16 mouse cellular contexts compared by ENCODE assay signal in the genomic region with DNA sequence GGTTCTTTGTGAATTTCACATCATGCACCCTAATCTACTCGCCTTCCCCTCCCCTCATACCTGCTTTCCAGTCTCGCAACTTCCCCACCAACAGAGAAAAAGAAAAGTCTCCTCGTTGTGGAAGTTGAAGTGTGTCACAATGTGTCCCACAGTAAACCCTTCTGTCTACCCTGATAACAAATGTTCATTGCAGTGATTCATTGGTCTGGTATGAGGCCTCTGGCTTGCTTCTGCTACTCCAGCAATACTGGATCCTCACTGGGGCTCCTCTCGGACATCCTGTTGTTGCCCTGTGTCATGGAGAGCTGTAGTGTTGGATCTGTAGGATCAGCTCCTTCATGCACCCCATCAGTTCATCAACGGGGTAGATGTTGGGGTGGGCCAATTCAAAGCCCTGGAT. TPM values are rescaled to one million over a fixed set of nuclear protein-coding genes. Genes with fewer than 3 reads are reported as not detected.
DNase-seq lines count a peak whose midpoint lies in the region; ATAC-seq and TF ChIP-seq lines count a peak whose summit lies in the region.
"Had no signal": no experiment of that assay in that cellular context is flagged by ENCODE, and none has a peak within 500 bp of the region (broad histone marks: within the 10 kb centered on the region; RNA-seq: fewer than 3 reads in every experiment).

No protein-coding gene starts in this region.

- H3K36me3 ChIP-seq in heart, postnatal 0 days (replicated peaks; ENCODE audit: control insufficient read depth, insufficient read depth, low read length) = no peaks in the 10 kb centered on the region
- no peaks in the 10 kb centered on the region for H3K36me3 ChIP-seq in forebrain, embryonic 13.5 days (ENCODE audit: poor library complexity, severe bottlenecking)
- H3K36me3 ChIP-seq: limb, embryonic 15.5 days; lung, embryonic 15.5 days; midbrain, embryonic 12.5 days had no signal

- H3K4me2 ChIP-seq in heart, postnatal 0 days (ENCODE audit: low read depth, low read length) = no peak overlapping the region
- H3K4me2 ChIP-seq in forebrain, embryonic 13.5 days = no peak overlapping the region
- H3K4me2 ChIP-seq: limb, embryonic 15.5 days; lung, embryonic 15.5 days; midbrain, embryonic 12.5 days had no signal

- DNase-seq in adrenal gland, postnatal 14 days = peak; percentile 52
- DNase-seq in adrenal gland, postnatal 4 days (ENCODE audit: low spot score in 2 of 2) = no peak
- DNase-seq in urinary bladder, postnatal 36 days (ENCODE audit: low spot score in 2 of 2) = peak; percentile 24 to 26
- no peak for DNase-seq in urinary bladder, adult 2 months (ENCODE audit: low spot score)
- peak; percentile 45 for DNase-seq in heart, postnatal 0 days (ENCODE audit: low spot score)
- DNase-seq in T-cell, adult 2 months (ENCODE audit: low spot score) = no peak
- DNase-seq in layer of hippocampus, postnatal 14 days (ENCODE audit: low spot score in 2 of 2) = no peak
- DNase-seq: cerebellum, postnatal 10 days; embryo, embryonic 11 days; forebrain, postnatal 0 days; retina, postnatal 1 day had no signal

- H3K9ac ChIP-seq in heart, postnatal 0 days (replicated peaks; ENCODE audit: low read depth, low read length) = no peak overlapping the region
- no peak overlapping the region for H3K9ac ChIP-seq in forebrain, embryonic 13.5 days
- H3K9ac ChIP-seq: forebrain, postnatal 0 days; limb, embryonic 15.5 days; lung, embryonic 15.5 days; midbrain, embryonic 12.5 days had no signal

- no peak overlapping the region for H3K4me3 ChIP-seq in heart, postnatal 0 days (ENCODE audit: low read depth, low read length)
- H3K4me3 ChIP-seq in forebrain, embryonic 13.5 days = no peak overlapping the region
- H3K4me3 ChIP-seq: limb, embryonic 15.5 days; lung, embryonic 15.5 days; midbrain, embryonic 12.5 days had no signal

- peak; percentile 58 for ATAC-seq in heart, postnatal 0 days (ENCODE audit: insufficient read depth, low read depth)
- no peak for ATAC-seq in forebrain, embryonic 13.5 days
- ATAC-seq: forebrain, postnatal 0 days; inflammation-experienced regulatory T-cells, adult 6 months had no signal

- no peak for TF ChIP-seq EP300 in heart, postnatal 0 days (IDR thresholded peaks at IDR 0.05; ENCODE audit: low read depth)

- peak overlapping the region; percentile 63 for H3K27ac ChIP-seq in heart, postnatal 0 days (ENCODE audit: low read depth)
- H3K27ac ChIP-seq in forebrain, embryonic 13.5 days = no peak overlapping the region
- H3K27ac ChIP-seq: limb, embryonic 15.5 days; lung, embryonic 15.5 days; midbrain, embryonic 12.5 days had no signal

- no peaks in the 10 kb centered on the region for H3K27me3 ChIP-seq in heart, postnatal 0 days (ENCODE audit: control insufficient read depth, insufficient read depth, low read length)
- H3K27me3 ChIP-seq in forebrain, embryonic 13.5 days = no peaks in the 10 kb centered on the region
- H3K27me3 ChIP-seq: limb, embryonic 15.5 days; lung, embryonic 15.5 days; midbrain, embryonic 12.5 days had no signal

- WGBS in heart, postnatal 0 days = 40% methylated on average over 5 of the region's 5 CpGs
- WGBS in forebrain, embryonic 13.5 days = 88% methylated on average over 5 of the region's 5 CpGs

- H3K4me1 ChIP-seq in heart, postnatal 0 days (ENCODE audit: control insufficient read depth, insufficient read depth) = peaks cover 14% of the 10 kb centered on the region
- peaks cover 10% of the 10 kb centered on the region for H3K4me1 ChIP-seq in forebrain, embryonic 13.5 days

- no peaks in the 10 kb centered on the region; the same call in 1 of the 2 replicates for H3K9me3 ChIP-seq in heart, postnatal 0 days (replicated peaks; ENCODE audit: control insufficient read depth, low read length)
- peaks cover 2% of the 10 kb centered on the region; the same call in 1 of the 2 replicates for H3K9me3 ChIP-seq in forebrain, embryonic 13.5 days (replicated peaks)
- H3K9me3 ChIP-seq: limb, embryonic 15.5 days; lung, embryonic 15.5 days; midbrain, embryonic 12.5 days had no signal

- no peak for TF ChIP-seq CTCF in heart, postnatal 0 days (IDR thresholded peaks at IDR 0.05; ENCODE audit: low read depth)

RNA-seq across cellular contexts. Expression of a gene that starts 40.0 kb away (rescaled TPM):
- 0.37 and 0.49 TPM in 2 replicates for total RNA-seq in adrenal gland, postnatal 14 days (2021)
- 1 to 10 TPM; 1.2 to 1.5 TPM for total RNA-seq in adrenal gland, postnatal 4 days (2021)
- 34.8 and 49.5 TPM in 2 replicates for polyA plus RNA-seq in urinary bladder, adult 2 months (2012; rRNA removed)
- total RNA-seq in heart, postnatal 0 days (2014; rRNA removed; ENCODE audit: low replicate concordance) = 0.23 and 2.3 TPM in 2 replicates
- polyA plus RNA-seq in heart, postnatal 0 days (2015; fragmentation: Nextera tagmentation; extraction: Ambion mirVana) = 0.26 and 0.40 TPM in 2 replicates
- total RNA-seq in layer of hippocampus, postnatal 14 days (2021) = 1 to 10 TPM in 1 of 2 experiments, under 1 TPM in 1; 0.88 to 1.2 TPM
- polyA plus RNA-seq in forebrain, embryonic 13.5 days (2015; fragmentation: Nextera tagmentation; extraction: Ambion mirVana) = 0.78 and 0.84 TPM in 2 replicates
- polyA plus RNA-seq: inflammation-experienced regulatory T-cells, adult 6 months had no signal

RNA-seq across cellular contexts. Expression of a gene that starts 45.8 kb away (rescaled TPM):
- 97.4 and 101 TPM in 2 replicates for total RNA-seq in adrenal gland, postnatal 14 days (2021)
- 100 to 1,000 TPM; 125 to 131 TPM for total RNA-seq in adrenal gland, postnatal 4 days (2021)
- polyA plus RNA-seq in urinary bladder, adult 2 months (2012; rRNA removed) = 107 and 120 TPM in 2 replicates
- 182 and 204 TPM in 2 replicates for total RNA-seq in heart, postnatal 0 days (2014; rRNA removed; ENCODE audit: low replicate concordance)
- 72.3 and 80.6 TPM in 2 replicates for polyA plus RNA-seq in heart, postnatal 0 days (2015; fragmentation: Nextera tagmentation; extraction: Ambion mirVana)
- 100 to 1,000 TPM; 102 TPM for total RNA-seq in layer of hippocampus, postnatal 14 days (2021)
- polyA plus RNA-seq in forebrain, embryonic 13.5 days (2015; fragmentation: Nextera tagmentation; extraction: Ambion mirVana) = 137 and 156 TPM in 2 replicates

RNA-seq across cellular contexts. Expression of a gene that starts 52.1 kb away (rescaled TPM):
- 8.7 and 9.1 TPM in 2 replicates for total RNA-seq in adrenal gland, postnatal 14 days (2021)
- total RNA-seq in adrenal gland, postnatal 4 days (2021) = 10 to 100 TPM; 23.4 to 24.2 TPM
- 6.5 and 7.0 TPM in 2 replicates for polyA plus RNA-seq in urinary bladder, adult 2 months (2012; rRNA removed)
- total RNA-seq in heart, postnatal 0 days (2014; rRNA removed; ENCODE audit: low replicate concordance) = 50.9 and 56.5 TPM in 2 replicates
- polyA plus RNA-seq in heart, postnatal 0 days (2015; fragmentation: Nextera tagmentation; extraction: Ambion mirVana) = 29.2 and 30.0 TPM in 2 replicates
- total RNA-seq in layer of hippocampus, postnatal 14 days (2021) = 1 to 10 TPM; 4.5 to 5.1 TPM
- 23.8 and 26.5 TPM in 2 replicates for polyA plus RNA-seq in forebrain, embryonic 13.5 days (2015; fragmentation: Nextera tagmentation; extraction: Ambion mirVana)

Comparison
In these comparisons a context has a peak if more than half of its experiments do, and no peak if none do; other contexts are left out.
1. DNase-seq: peak in adrenal gland, postnatal 14 days (single experiment), urinary bladder, postnatal 36 days (2 of 2) and heart, postnatal 0 days (single experiment); none in adrenal gland, postnatal 4 days (0 of 2), urinary bladder, adult 2 months (single experiment), T-cell, adult 2 months (single experiment) and layer of hippocampus, postnatal 14 days (0 of 2).